Mouse (Mus musculus) heart, embryonic 15.5 days (tissue): ENCODE measurements around the gene Cavin4. TPM values are rescaled to one million over a fixed set of nuclear protein-coding genes. Genes with fewer than 3 reads are reported as not detected.

Source experiments
- ATAC-seq: fragments of 200-750 bp; cut with Nextera tagmentation; replicated peaks from 2 replicates; pipeline ENCODE4 v1.8.0; 2017; ENCODE audit warnings: low read depth, moderate TSS enrichment; ENCODE audit not compliant: insufficient number of reproducible peaks, insufficient read depth, low FRiP score
- H3K27ac ChIP-seq: fragments of 300-500 bp; sonication (generic); 2 replicates; pipeline ENCODE4 v1.5.1; 2015; ENCODE audit warnings: mild to moderate bottlenecking, inconsistent platforms
- H3K27me3 ChIP-seq: fragments of 300-500 bp; sonication (generic); 2 replicates; pipeline ENCODE4 v1.6.1; 2015; ENCODE audit warnings: inconsistent platforms
- H3K36me3 ChIP-seq: fragments of 300-500 bp; sonication (generic); 2 replicates; pipeline ENCODE4 v1.6.1; 2015; ENCODE audit warnings: mild to moderate bottlenecking, inconsistent platforms
- H3K4me1 ChIP-seq: fragments of 300-500 bp; sonication (generic); replicated peaks from 2 replicates; pipeline ENCODE4 v1.6.1; 2015; ENCODE audit warnings: inconsistent platforms
- H3K4me2 ChIP-seq: fragments of 300-500 bp; sonication (generic); 2 replicates; pipeline ENCODE4 v1.6.1; 2015; ENCODE audit warnings: inconsistent platforms, mild to moderate bottlenecking, moderate library complexity
- H3K4me3 ChIP-seq: fragments of 300-500 bp; sonication (generic); 2 replicates; pipeline ENCODE4 v1.5.1; 2015; ENCODE audit warnings: mild to moderate bottlenecking, inconsistent platforms
- H3K9ac ChIP-seq: fragments of 300-500 bp; sonication (generic); 2 replicates; pipeline ENCODE4 v1.6.1; 2015; ENCODE audit warnings: mild to moderate bottlenecking, inconsistent platforms
- H3K9me3 ChIP-seq: fragments of 300-500 bp; sonication (generic); replicated peaks from 2 replicates; pipeline ENCODE4 v1.6.1; 2016; ENCODE audit warnings: inconsistent platforms
- WGBS: fragments of 180-500 bp; shearing (Covaris S2); methylation state at CpG from one replicate; pipeline ENCODE4 v1.1.7; 2015; ENCODE audit warnings: mixed read lengths; 5-methylcytosine and 5-hydroxymethylcytosine counted together
- polyA plus RNA-seq: library from polyadenylated mRNA; unstranded; fragments of >200 nt; fragmentation: Nextera tagmentation; extraction: Ambion mirVana; gene quantifications from 2 replicates; pipeline ENCODE4 v1.2.1, GENCODE M21; 2015

The Cavin4 gene
- polyA plus RNA-seq, 1 experiment from 2014 or later = 17.3 TPM

- Histone ChIP-seq H3K36me3 (no peaks in the 10 kb centered on the region), H3K4me3 (no peak overlapping the region), H3K4me1 (peaks cover 8% of the 10 kb centered on the region; the same call in 1 of the 2 replicates), H3K4me2 (no peak overlapping the region), H3K9me3 (no peaks in the 10 kb centered on the region), H3K27ac (no peak overlapping the region), H3K27me3 (no peaks in the 10 kb centered on the region), H3K9ac (no peak overlapping the region)
- 57% methylated on average over 7 of the region's 7 CpGs for WGBS
- no peak for ATAC-seq
Observed at GRCm38 (mm10) chr4:48684593-48685187, 21.4 kb downstream of the Cavin4 start.

- Histone ChIP-seq H3K4me1 (no peaks in the 10 kb centered on the region), H3K27me3 (no peaks in the 10 kb centered on the region), H3K9me3 (no peaks in the 10 kb centered on the region), H3K27ac (no peak overlapping the region), H3K4me3 (no peak overlapping the region), H3K9ac (no peak overlapping the region), H3K36me3 (no peaks in the 10 kb centered on the region), H3K4me2 (no peak overlapping the region)
- no peak for ATAC-seq
- WGBS = 54% methylated on average over 6 of the region's 6 CpGs
Observed at GRCm38 (mm10) chr4:48688148-48688547, 24.8 kb downstream of the Cavin4 start.

- H3K27ac ChIP-seq = no peak overlapping the region
- 72% methylated on average over 9 of the region's 9 CpGs for WGBS
- H3K4me1 ChIP-seq = no peaks in the 10 kb centered on the region
- H3K4me3 ChIP-seq = no peak overlapping the region
- no peak overlapping the region for H3K4me2 ChIP-seq
- no peak overlapping the region for H3K9ac ChIP-seq
- no peaks in the 10 kb centered on the region for H3K36me3 ChIP-seq
- H3K27me3 ChIP-seq = no peaks in the 10 kb centered on the region
- ATAC-seq = no peak
- no peaks in the 10 kb centered on the region for H3K9me3 ChIP-seq
Observed at GRCm38 (mm10) chr4:48690640-48691039, 27.3 kb downstream of the Cavin4 start.

- Histone ChIP-seq H3K9me3 (no peaks in the 10 kb centered on the region), H3K4me1 (no peaks in the 10 kb centered on the region), H3K27ac (no peak overlapping the region), H3K36me3 (no peaks in the 10 kb centered on the region), H3K27me3 (no peaks in the 10 kb centered on the region), H3K4me3 (no peak overlapping the region), H3K9ac (no peak overlapping the region), H3K4me2 (no peak overlapping the region)
- 35% methylated on average over 7 of the region's 7 CpGs for WGBS
- no peak for ATAC-seq
Observed at GRCm38 (mm10) chr4:48691793-48692437, 28.6 kb downstream of the Cavin4 start.

- H3K27ac ChIP-seq = no peak overlapping the region
- H3K4me3 ChIP-seq = no peak overlapping the region
- H3K9me3 ChIP-seq = no peaks in the 10 kb centered on the region
- WGBS = 63% methylated on average over 9 of the region's 9 CpGs
- no peaks in the 10 kb centered on the region for H3K36me3 ChIP-seq
- no peaks in the 10 kb centered on the region for H3K27me3 ChIP-seq
- H3K9ac ChIP-seq = no peak overlapping the region
- no peak overlapping the region for H3K4me2 ChIP-seq
- ATAC-seq = no peak
- no peaks in the 10 kb centered on the region for H3K4me1 ChIP-seq
Observed at GRCm38 (mm10) chr4:48692736-48693292, 29.5 kb downstream of the Cavin4 start.

- no peaks in the 10 kb centered on the region for H3K36me3 ChIP-seq
- no peaks in the 10 kb centered on the region for H3K4me1 ChIP-seq
- H3K27ac ChIP-seq = no peak overlapping the region
- no peaks in the 10 kb centered on the region for H3K27me3 ChIP-seq
- 92% methylated on average over 3 of the region's 3 CpGs for WGBS
- ATAC-seq = no peak
- H3K9me3 ChIP-seq = no peaks in the 10 kb centered on the region
- H3K4me2 ChIP-seq = no peak overlapping the region
- no peak overlapping the region for H3K9ac ChIP-seq
- H3K4me3 ChIP-seq = no peak overlapping the region
Observed at GRCm38 (mm10) chr4:48696706-48697105, 33.4 kb downstream of the Cavin4 start.

- WGBS = 58% methylated on average over 11 of the region's 11 CpGs
Observed at GRCm38 (mm10) chr4:48697302-48697701, 34.0 kb downstream of the Cavin4 start.

GRCm38 (mm10) chr4:48715865-48716650 is 52.7 kb downstream of the Cavin4 start:
- 62% methylated on average over 8 of the region's 8 CpGs for WGBS
- H3K4me3 ChIP-seq = no peak overlapping the region
- no peaks in the 10 kb centered on the region for H3K9me3 ChIP-seq
- H3K36me3 ChIP-seq = no peaks in the 10 kb centered on the region
- no peak overlapping the region for H3K9ac ChIP-seq
- H3K4me2 ChIP-seq = no peak overlapping the region
- no peaks in the 10 kb centered on the region for H3K4me1 ChIP-seq
- ATAC-seq = no peak
- no peak overlapping the region for H3K27ac ChIP-seq
- no peaks in the 10 kb centered on the region for H3K27me3 ChIP-seq

More at GRCm38 (mm10) chr4:48697302-48697701, 34.0 kb downstream of the Cavin4 start:
- ATAC-seq = no peak
- Histone ChIP-seq H3K27ac (no peak overlapping the region), H3K4me2 (no peak overlapping the region), H3K36me3 (no peaks in the 10 kb centered on the region), H3K9ac (no peak overlapping the region), H3K4me3 (no peak overlapping the region), H3K27me3 (no peaks in the 10 kb centered on the region), H3K4me1 (no peaks in the 10 kb centered on the region), H3K9me3 (no peaks in the 10 kb centered on the region)

GRCm38 (mm10) chr4:48716817-48717216 is 53.5 kb downstream of the Cavin4 start:
- H3K27ac ChIP-seq = no peak overlapping the region
- no peak for ATAC-seq
- H3K9ac ChIP-seq = no peak overlapping the region
- H3K36me3 ChIP-seq = no peaks in the 10 kb centered on the region
- WGBS = 43% methylated on average over 4 of the region's 4 CpGs
- H3K27me3 ChIP-seq = no peaks in the 10 kb centered on the region
- no peak overlapping the region for H3K4me2 ChIP-seq
- H3K9me3 ChIP-seq = no peaks in the 10 kb centered on the region
- H3K4me1 ChIP-seq = no peaks in the 10 kb centered on the region
- H3K4me3 ChIP-seq = no peak overlapping the region
